Mouse (Mus musculus) granulocyte monocyte progenitor cell, adult 5-6 weeks (primary cell): ENCODE measurements at regions not wholly inside any gene's neighbourhood (a gene's known extent, or its start where the extent isn't known, plus 50 kb on each side); places are given as distances from the start of the nearest gene placed in this dataset.
"Not testable (repeated sequence)": the region's sequence is repeated elsewhere in the genome, so short reads cannot be mapped to it uniquely, and the experiment has no call there.

Experiments
- ATAC-seq: replicated peaks from 2 replicates; pipeline ENCODE4 v1.8.0; 2016; ENCODE audit warnings: mild to moderate bottlenecking, moderate TSS enrichment, inconsistent platforms; ENCODE audit not compliant: poor library complexity, severe bottlenecking

DNA sequence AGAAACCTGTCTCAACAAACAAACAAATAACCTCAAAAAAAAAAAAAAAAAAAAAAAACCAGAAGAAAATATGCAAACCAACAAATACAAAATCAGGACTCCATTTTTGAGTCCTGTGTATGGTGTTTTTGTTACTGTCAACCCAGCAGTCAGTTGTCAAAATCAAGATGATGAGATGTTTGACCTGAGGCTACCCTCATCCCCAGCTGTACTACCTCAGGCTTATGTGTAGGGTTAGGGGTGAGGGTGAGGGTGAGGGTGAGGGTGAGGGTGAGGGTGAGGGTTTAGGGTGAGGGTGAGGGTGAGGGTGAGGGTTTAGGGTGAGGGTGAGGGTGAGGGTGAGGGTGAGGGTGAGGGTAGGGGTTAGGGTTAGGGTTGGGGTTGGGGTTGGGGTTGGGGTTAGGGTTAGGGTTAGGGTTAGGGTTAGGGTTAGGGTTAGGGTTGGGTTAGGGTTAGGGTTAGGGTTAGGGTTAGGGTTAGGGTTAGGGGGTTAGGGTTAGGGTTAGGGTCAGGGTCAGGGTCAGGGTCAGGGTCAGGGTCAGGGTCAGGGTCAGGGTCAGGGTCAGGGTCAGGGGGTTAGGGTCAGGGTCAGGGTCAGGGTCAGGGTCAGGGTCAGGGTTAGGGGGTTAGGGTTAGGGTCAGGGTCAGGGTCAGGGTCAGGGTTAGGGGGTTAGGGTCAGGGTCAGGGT is 97.0 kb upstream of the Vmn2r87 start:
- ATAC-seq, result peak; percentile 52

DNA sequence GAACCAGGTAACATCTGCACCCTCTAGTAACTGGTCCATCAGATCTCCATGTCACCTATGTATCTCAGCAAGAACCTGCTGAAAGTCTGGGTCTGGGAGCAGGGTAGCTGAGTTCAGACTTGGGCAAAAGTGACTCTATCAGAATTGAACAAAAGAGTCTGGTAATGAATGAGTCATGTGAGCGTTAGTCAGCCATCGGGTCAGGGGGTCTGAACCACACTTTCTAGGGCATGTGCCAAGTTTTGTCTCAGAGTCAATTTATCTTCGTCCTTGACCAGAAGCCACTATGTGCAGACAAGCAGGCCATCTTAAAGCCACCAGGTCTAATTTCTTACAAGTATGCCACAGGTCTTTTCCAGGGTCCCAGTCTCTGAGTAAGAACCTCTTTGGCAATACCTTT is 69.2 kb upstream of the Vmn2r87 start:
- ATAC-seq, result not testable (repeated sequence)

DNA sequence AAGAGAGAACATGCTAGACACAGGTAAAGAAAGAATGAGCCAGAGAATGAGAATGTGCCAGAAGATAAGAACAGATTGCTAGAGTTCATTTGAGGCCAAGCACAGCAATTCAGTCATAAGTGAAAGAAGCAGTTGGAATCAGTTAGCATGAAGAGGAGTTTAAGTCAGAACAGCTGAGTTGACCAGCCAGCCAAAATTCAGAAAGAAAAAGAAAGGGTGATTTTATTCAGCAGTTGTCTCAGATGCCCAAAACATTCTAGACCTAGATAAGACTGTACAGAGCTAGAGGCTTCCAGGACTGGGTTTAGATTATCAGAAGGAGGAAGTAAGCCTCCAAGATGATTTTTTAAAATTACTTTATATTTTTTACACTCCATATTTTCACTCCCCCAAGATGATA is 51.4 kb upstream of the Vmn2r87 start:
- ATAC-seq, result no peak
